Mouse (Mus musculus) embryonic facial prominence, embryonic 13.5 days (tissue): ENCODE data around the gene Grin3a. TPM values are rescaled to one million over a fixed set of nuclear protein-coding genes. Genes with fewer than 3 reads are reported as not detected.

Experiments
- ATAC-seq: fragments of 200-750 bp; cut with Nextera tagmentation; 2 replicates; pipeline ENCODE4 v1.8.0; 2017; ENCODE audit warnings: low read depth; ENCODE audit not compliant: insufficient number of reproducible peaks, insufficient read depth, low FRiP score, low TSS enrichment
- H3K27ac ChIP-seq: fragments of 300-500 bp; sonication (generic); 2 replicates; pipeline ENCODE4 v1.5.1; 2015; ENCODE audit warnings: moderate library complexity, mild to moderate bottlenecking, inconsistent platforms
- H3K27me3 ChIP-seq: fragments of 300-500 bp; sonication (generic); 2 replicates; pipeline ENCODE4 v1.6.1; 2015; ENCODE audit warnings: mild to moderate bottlenecking, inconsistent platforms
- H3K36me3 ChIP-seq: fragments of 300-500 bp; sonication (generic); 2 replicates; pipeline ENCODE4 v1.6.1; 2015; ENCODE audit warnings: mild to moderate bottlenecking, inconsistent platforms
- H3K4me1 ChIP-seq: fragments of 300-500 bp; sonication (generic); 2 replicates; pipeline ENCODE4 v1.6.1; 2015; ENCODE audit warnings: inconsistent platforms
- H3K4me2 ChIP-seq: fragments of 300-500 bp; sonication (generic); 2 replicates; pipeline ENCODE4 v1.6.1; 2015; ENCODE audit warnings: moderate library complexity, mild to moderate bottlenecking, inconsistent platforms
- H3K4me3 ChIP-seq: fragments of 300-500 bp; sonication (generic); 2 replicates; pipeline ENCODE4 v1.5.1; 2015; ENCODE audit warnings: mild to moderate bottlenecking, inconsistent platforms
- H3K9ac ChIP-seq: fragments of 300-500 bp; sonication (generic); 2 replicates; pipeline ENCODE4 v1.6.1; 2015; ENCODE audit warnings: mild to moderate bottlenecking, inconsistent platforms
- H3K9me3 ChIP-seq: fragments of 300-500 bp; sonication (generic); 2 replicates; pipeline ENCODE4 v1.6.1; 2016; ENCODE audit warnings: inconsistent platforms
- WGBS: fragments of 180-500 bp; shearing (Covaris S2); methylation state at CpG from one replicate; pipeline ENCODE4 v1.1.7; 2015; ENCODE audit warnings: mixed read lengths; 5-methylcytosine and 5-hydroxymethylcytosine counted together
- polyA plus RNA-seq: library from polyadenylated mRNA; unstranded; fragments of >200 nt; fragmentation: Nextera tagmentation; extraction: Ambion mirVana; gene quantifications from 2 replicates; pipeline ENCODE4 v1.2.1, GENCODE M21; 2015

The Grin3a gene
- polyA plus RNA-seq, 1 experiment from 2014 or later: 1.4 TPM

DNA sequence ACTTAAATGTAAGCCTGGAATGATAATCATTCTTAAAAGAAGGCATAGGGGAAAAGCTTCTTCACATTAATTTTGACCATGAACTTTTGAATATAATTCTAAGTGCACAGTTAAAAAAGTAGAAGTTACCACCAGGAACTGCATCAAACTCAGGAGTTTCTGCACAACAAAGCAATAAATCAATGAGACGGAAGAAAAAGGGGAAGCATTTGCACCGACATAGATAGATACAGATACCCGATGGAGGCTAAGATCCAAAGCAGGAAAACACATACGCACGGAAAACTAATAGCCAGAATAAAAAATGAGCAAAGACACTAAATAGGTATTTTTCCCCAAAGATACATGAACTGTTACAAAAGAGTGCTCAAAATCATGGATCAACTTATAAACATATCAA lies 102.7 kb downstream of the Grin3a start:
- no peaks in the 10 kb centered on the region for H3K36me3 ChIP-seq
- no peak overlapping the region for H3K4me3 ChIP-seq
- no peaks in the 10 kb centered on the region for H3K27me3 ChIP-seq
- no peak overlapping the region for H3K4me2 ChIP-seq
- H3K27ac ChIP-seq: no peak overlapping the region
- no peak overlapping the region for H3K9ac ChIP-seq
- H3K9me3 ChIP-seq: no peaks in the 10 kb centered on the region
- no peaks in the 10 kb centered on the region for H3K4me1 ChIP-seq
- no peak for ATAC-seq
- 91% methylated on average over 5 of the region's 5 CpGs for WGBS

DNA sequence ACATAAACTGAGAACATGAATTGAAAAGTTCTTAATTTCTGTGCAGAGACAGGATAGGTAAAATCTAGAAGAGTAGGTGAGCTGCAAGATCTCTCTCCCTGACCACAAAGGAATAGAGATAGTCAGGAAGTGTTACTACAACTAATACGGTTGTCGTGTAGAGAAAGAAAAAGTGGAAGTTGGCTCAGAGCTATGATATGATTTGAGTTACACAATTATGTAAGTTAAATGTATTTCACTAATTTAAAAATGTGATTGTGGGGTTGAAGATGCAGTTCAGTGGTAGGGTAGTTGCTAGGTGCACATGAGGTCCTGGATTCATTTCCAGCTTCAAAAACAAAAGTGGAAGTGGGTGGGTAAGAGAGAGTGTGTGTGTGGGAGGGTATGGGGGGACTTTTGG lies 103.6 kb downstream of the Grin3a start:
- Histone ChIP-seq H3K9me3 (no peaks in the 10 kb centered on the region), H3K27ac (no peak overlapping the region)

DNA sequence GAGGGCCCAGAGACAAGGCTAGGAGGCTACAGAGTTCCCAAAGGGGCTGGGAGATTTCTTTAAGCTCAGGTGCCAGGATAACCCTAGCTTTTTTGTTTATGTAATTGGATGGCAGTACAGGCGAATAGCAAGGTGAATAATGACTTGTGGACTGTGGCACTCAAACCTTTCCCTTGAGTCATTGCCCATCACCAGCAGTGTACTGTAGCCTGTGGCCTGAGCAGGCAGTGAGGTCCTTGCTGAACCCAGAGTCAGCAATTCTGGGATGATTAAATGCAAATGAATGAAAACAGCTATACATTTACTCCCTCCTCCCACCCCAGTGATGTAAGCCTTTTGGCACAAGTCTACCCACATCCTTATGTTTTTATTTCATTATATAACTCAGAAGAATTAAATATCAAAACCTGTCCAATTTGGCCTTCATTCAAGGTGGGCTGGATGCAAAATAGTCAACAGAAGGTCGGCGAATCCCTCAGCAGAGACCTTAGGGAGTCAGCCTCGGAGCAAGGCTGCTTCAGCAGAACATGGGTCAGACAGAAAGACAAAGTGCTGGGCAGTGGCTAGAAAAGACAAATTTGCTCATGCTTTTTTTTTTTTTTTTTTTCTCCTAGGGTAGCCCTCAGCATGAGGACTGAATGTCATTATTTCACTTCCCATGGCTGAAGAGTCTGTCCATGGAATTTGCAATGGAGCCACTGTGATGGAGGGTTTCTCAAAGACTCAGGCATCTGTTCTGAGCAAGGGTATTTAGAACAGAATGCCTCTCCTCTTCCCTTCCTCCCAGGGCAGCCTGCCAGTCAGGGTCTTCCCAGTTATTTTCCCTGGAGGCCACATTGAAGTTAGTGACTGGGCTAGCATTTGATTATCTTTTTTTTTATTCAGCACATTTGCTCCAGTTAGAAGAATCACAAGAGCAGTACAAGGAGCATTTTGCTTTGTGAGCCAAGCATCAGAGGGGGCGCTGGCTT lies 104.5 kb downstream of the Grin3a start:
- H3K9me3 ChIP-seq: no peaks in the 10 kb centered on the region
- H3K36me3 ChIP-seq: no peaks in the 10 kb centered on the region
- H3K4me1 ChIP-seq: no peaks in the 10 kb centered on the region
- H3K4me3 ChIP-seq: no peak overlapping the region
- ATAC-seq: no peak
- 76% methylated on average over 5 of the region's 5 CpGs for WGBS
- H3K27ac ChIP-seq: no peak overlapping the region
- H3K9ac ChIP-seq: no peak overlapping the region
- no peak overlapping the region for H3K4me2 ChIP-seq
- H3K27me3 ChIP-seq: no peaks in the 10 kb centered on the region

More for the DNA sequence above, 103.6 kb downstream of the Grin3a start:
- Histone ChIP-seq H3K36me3 (no peaks in the 10 kb centered on the region), H3K4me2 (no peak overlapping the region), H3K9ac (no peak overlapping the region), H3K4me3 (no peak overlapping the region), H3K4me1 (no peaks in the 10 kb centered on the region), H3K27me3 (no peaks in the 10 kb centered on the region)
- no peak for ATAC-seq
- 90% methylated on average over 2 of the region's 2 CpGs for WGBS

DNA sequence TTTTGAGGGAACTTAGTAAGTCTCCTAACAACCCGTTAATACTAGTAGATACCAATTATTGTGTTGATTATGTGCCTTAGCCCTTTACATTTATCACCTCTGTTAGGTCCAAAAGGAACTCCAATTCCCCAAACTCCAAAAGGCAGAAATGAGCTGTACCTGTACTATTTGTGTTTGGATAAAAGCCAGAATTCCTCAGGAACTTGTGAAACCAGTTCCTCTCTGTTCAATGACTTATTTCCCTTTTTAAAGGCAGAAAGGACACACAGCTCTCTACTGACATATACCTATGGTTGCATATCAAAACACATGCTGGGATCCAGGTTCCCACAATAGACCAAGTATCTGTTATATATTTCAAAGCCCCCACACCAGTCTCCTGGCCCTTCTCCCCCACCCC lies 106.0 kb downstream of the Grin3a start:
- Histone ChIP-seq H3K4me3 (no peak overlapping the region), H3K4me1 (no peaks in the 10 kb centered on the region), H3K4me2 (no peak overlapping the region), H3K9ac (no peak overlapping the region), H3K27me3 (no peaks in the 10 kb centered on the region), H3K9me3 (no peaks in the 10 kb centered on the region), H3K27ac (no peak overlapping the region), H3K36me3 (no peaks in the 10 kb centered on the region)
- 71% methylated on average over 1 of the region's 1 CpGs for WGBS
- no peak for ATAC-seq

DNA sequence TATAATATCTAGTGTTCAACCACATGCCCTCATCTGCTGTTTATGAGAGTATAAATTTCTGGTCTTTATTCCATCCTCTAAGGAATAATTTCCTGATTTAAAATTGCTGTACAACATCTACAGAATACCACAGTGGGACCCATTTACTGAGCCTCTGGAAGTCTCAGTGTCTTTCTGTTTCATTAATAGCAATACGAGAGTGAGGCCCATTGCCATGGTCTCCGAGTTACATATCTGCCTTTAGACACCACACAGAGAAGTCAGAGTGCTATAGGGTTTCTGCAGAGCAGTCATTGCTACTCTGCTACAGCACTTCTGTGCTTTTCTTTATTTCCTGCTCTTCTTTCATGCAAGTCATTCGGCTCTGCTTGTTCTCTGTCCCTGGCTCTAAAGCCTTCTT lies 116.2 kb downstream of the Grin3a start:
- 65% methylated on average over 3 of the region's 3 CpGs for WGBS
- no peaks in the 10 kb centered on the region for H3K4me1 ChIP-seq
- H3K27me3 ChIP-seq: no peaks in the 10 kb centered on the region
- H3K36me3 ChIP-seq: no peaks in the 10 kb centered on the region
- H3K27ac ChIP-seq: no peak overlapping the region
- ATAC-seq: no peak
- no peak overlapping the region for H3K4me2 ChIP-seq
- no peak overlapping the region for H3K9ac ChIP-seq
- H3K4me3 ChIP-seq: no peak overlapping the region
- H3K9me3 ChIP-seq: no peaks in the 10 kb centered on the region

DNA sequence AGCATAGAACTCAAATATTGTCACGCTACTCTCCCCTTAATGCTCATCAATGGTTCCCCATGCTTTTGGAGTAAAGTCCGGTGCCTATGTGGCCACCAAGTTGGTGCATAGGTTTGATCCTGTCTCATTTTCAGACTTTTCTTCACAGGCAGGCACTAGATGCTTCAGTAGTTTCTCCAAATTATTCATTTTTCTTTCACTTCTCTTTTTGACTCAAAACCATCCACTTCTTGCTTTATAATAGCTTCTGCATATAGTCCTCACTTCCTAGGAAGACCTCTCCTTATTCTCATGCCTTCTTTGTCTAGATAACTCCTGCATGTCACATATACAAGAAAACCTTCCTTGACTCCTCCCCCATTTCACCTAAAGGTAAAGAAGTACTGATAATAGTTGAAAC lies 121.6 kb downstream of the Grin3a start:
- ATAC-seq: no peak
- 91% methylated on average over 2 of the region's 2 CpGs for WGBS
- H3K9ac ChIP-seq: no peak overlapping the region

DNA sequence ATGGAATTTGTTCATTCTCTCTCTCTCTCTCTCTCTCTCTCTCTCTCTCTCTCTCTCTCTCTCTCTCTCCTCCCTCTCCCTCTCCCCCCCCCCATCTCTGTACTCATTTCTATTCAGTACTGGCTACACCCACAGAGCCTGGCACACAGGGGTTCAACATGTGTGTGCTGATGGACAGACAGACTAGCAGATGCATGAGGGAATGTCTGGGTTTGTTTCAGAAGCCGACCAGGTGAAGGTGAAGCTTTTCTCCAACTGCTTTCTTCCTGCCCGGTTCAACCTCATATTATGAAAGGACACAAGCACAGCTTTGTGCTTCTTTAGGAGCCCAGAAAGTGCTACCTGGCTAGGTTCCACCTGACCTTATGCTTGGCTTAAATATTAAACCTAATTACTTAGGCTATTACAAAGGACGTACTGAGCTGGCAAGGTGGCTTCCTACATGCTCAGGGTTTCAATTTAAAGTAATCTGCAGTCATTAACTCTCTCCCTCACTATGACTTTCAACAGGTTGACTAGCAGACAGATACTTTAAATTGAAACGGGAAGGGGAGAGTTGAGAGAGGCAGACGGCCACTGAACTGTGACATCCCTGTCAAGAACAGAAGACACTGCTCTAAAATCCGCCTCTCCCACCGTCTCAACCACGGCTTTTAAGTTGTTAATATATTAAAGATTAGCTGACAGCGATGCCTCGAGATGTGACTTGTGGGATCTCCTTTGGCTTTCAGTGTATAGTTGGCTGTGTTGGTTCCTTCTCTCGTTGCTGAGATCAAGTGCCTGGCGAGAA lies 153.9 kb downstream of the Grin3a start:
- H3K4me1 ChIP-seq: 0 out of 2 replicates have a peak, but pooled peaks cover 4% of the 10 kb centered on the region
- 65% methylated on average over 12 of the region's 12 CpGs for WGBS
- no peak overlapping the region for H3K27ac ChIP-seq
- H3K27me3 ChIP-seq: no peaks in the 10 kb centered on the region
- no peak overlapping the region for H3K4me3 ChIP-seq
- H3K36me3 ChIP-seq: no peaks in the 10 kb centered on the region
- no peak for ATAC-seq
- no peak overlapping the region for H3K4me2 ChIP-seq
- no peaks in the 10 kb centered on the region for H3K9me3 ChIP-seq
- no peak overlapping the region for H3K9ac ChIP-seq

More for the DNA sequence above, 121.6 kb downstream of the Grin3a start:
- Histone ChIP-seq H3K27me3 (no peaks in the 10 kb centered on the region), H3K4me1 (no peaks in the 10 kb centered on the region), H3K4me3 (no peak overlapping the region), H3K4me2 (no peak overlapping the region), H3K27ac (no peak overlapping the region), H3K36me3 (no peaks in the 10 kb centered on the region), H3K9me3 (no peaks in the 10 kb centered on the region)

DNA sequence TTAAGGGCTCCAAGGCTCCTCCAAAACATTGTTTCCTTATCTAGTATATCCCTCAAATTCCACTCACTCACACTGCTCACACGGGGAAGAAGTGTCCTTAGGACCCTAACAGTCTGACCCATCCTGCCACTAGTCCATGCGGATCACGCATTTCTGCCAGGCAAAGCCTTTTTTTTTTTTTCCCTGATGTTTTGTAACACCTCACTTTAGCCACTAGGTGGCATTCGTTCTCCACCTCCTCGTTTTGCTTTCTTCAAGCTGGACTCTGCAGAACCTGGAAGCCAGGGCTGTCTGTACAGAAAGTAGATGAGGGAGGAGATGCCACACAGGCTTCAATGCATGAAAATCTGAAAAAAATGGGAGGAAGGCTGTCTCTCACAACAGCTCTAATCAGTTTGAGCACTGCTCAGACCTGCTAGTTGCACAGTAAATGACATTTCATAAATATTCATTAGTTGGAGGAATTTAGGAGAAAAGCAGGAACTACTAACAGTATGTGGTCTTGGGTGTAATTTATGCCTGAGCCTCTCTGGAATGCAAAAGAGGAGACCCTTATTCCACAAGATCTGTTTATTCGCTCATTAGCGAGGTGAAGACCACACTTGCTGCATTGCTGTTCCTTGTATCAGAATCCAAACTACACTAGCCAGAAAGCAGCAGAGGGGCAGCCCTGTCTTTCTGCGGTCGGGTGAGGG lies 156.8 kb downstream of the Grin3a start:
- no peaks in the 10 kb centered on the region for H3K36me3 ChIP-seq
- ATAC-seq: no peak
- 18% methylated on average over 9 of the region's 9 CpGs for WGBS
- 0 out of 2 replicates have a peak, but pooled peaks cover 4% of the 10 kb centered on the region for H3K4me1 ChIP-seq
- no peaks in the 10 kb centered on the region for H3K27me3 ChIP-seq
- H3K9ac ChIP-seq: no peak overlapping the region
- no peak overlapping the region for H3K4me3 ChIP-seq
- no peak overlapping the region for H3K4me2 ChIP-seq
- no peaks in the 10 kb centered on the region for H3K9me3 ChIP-seq
- no peak overlapping the region for H3K27ac ChIP-seq

DNA sequence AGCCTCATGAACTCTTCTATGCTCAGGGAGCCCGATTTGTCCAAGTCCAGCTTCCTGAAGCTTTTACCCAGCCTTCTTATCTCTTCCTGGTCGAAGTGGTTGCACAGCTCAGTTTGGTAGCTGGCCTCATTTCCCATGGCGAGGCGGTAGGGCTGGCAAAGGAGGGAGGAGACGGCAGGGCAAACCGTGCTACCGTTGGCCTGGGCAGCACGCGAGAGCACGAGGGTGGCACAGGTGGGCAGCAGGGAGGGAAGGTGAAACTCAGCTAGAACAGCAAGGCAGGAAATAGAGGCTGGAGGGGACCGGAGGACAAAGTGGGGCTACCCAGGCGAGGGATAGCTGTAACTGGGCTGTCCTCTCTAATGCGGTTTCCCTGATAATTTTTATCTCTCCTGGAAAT lies 163.7 kb downstream of the Grin3a start, which contains the start of gene Ppp3r2:
Gene Ppp3r2, minus strand, starts transcription at position 213 of the 400 bp plus-strand sequence.
- ATAC-seq: no peak
- Histone ChIP-seq H3K36me3 (no peaks in the 10 kb centered on the region), H3K27ac (no peak within 1 kb of the TSS), H3K9ac (no peak within 1 kb of the TSS), H3K27me3 (no peaks in the 10 kb centered on the region), H3K4me2 (no peak within 1 kb of the TSS), H3K4me1 (no peaks in the 10 kb centered on the region), H3K4me3 (no peak within 1 kb of the TSS), H3K9me3 (no peaks in the 10 kb centered on the region)
- WGBS: 84% methylated on average over 13 of the region's 13 CpGs

DNA sequence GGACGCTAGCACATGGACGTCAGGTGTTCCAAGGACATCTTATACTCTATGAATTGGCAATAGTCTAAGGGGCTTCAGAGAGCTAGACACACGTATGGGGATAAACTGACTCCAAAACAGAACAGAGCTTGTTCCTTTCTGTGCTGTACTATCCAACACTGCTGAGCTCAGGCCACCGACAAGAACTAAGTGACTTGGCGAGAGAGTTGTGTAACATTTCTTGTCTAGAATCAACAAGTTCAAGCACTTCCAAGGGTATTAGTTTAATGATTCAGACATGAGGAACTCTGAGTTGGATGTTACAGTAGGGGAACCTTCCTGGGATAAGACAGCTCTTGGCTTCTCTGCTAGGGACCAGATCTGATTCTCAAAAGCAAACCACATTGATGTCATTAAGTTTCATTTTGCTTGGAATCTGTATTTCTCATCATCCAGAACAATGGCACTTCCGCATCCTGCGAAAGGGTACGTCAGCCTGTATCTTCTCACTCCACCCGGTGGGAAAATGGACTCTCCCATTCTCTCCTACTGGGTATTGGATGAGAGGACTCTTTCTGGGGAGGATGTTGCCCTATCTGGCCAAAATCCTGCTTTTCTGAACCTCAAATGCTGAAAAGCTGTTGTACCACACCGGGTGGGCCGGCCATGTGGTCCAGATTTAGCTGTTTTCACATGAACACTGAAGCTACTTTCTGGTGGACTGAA lies 165.2 kb downstream of the Grin3a start:
- H3K9ac ChIP-seq: no peak overlapping the region
- H3K9me3 ChIP-seq: no peaks in the 10 kb centered on the region
- H3K36me3 ChIP-seq: no peaks in the 10 kb centered on the region
- no peak overlapping the region for H3K4me3 ChIP-seq
- H3K4me2 ChIP-seq: no peak overlapping the region
- no peaks in the 10 kb centered on the region for H3K4me1 ChIP-seq
- no peak for ATAC-seq
- no peak overlapping the region for H3K27ac ChIP-seq
- 90% methylated on average over 11 of the region's 11 CpGs for WGBS
- H3K27me3 ChIP-seq: no peaks in the 10 kb centered on the region

DNA sequence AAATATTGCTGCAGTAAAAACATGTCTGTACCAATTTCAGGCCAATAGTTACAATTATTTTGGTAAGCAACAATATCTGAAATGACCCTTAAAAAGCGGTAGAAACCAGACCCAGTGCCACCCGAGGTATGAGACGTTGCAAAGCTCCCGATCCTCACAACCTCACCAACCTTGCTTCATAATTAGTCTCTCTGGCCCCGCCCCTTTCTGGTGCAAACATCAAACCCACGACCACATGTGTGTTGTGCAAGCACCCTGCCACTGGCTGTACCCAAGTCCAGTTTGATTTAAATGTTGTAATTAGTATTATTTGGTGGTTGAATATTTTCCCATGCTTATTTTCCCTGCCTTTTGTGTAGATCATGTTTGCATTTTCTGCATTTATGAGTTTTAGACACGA lies 168.8 kb downstream of the Grin3a start:
- no peak overlapping the region for H3K27ac ChIP-seq
- H3K4me1 ChIP-seq: no peaks in the 10 kb centered on the region
- H3K9me3 ChIP-seq: no peaks in the 10 kb centered on the region
- H3K9ac ChIP-seq: no peak overlapping the region
- H3K4me2 ChIP-seq: no peak overlapping the region
- H3K4me3 ChIP-seq: no peak overlapping the region
- 73% methylated on average over 7 of the region's 7 CpGs for WGBS
- ATAC-seq: no peak
- no peaks in the 10 kb centered on the region for H3K27me3 ChIP-seq
- no peaks in the 10 kb centered on the region for H3K36me3 ChIP-seq
